Mouse (Mus musculus) liver (tissue): Measurements from ENCODE around the gene Nkpd1.
A peak's percentile ranks its signal among the peaks of the same experiment; 100 is the strongest.
"Not testable (repeated sequence)": the region's sequence is repeated elsewhere in the genome, so short reads cannot be mapped to it uniquely, and the experiment has no call there.

Experiments
- DNase-seq: peaks from one replicate; pipeline ENCODE4 v3.0.0-alpha.2; 2020; ENCODE audit warnings: mixed read lengths

The Nkpd1 gene

GRCm38 (mm10) chr7:19506969-19507611, 10.5 kb upstream of the Nkpd1 start:
- DNase-seq: peak; percentile 70

DNA sequence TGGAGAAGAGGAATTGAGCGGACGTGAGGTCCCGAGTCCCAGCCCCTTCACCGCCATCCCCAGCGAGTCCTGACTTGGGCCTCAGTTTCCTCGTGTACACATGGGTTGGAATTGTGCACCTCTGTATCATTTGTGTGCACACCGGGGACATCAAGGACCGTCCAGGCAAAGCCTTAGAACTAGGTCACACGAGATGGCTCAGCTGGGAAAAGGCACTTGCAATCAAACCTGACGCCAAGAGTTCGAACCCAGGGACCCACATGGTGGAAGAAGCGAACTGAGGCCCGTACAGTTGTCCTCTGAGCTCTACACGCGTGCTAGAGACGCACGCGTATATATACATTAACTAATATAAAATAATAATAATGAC, 10.0 kb upstream of the Nkpd1 start:
- no peak for DNase-seq

- DNase-seq: peak; percentile 92
These were observed 9.3 kb upstream of the Nkpd1 start, which contains the start of the genes Bloc1s3 and Trappc6a for GRCm38 (mm10) chr7:19508150-19508923. Bloc1s3 (minus strand) TSS chr7:19508367. Trappc6a (plus strand) TSS chr7:19508395.

GRCm38 (mm10) chr7:19508924-19509568, 8.6 kb upstream of the Nkpd1 start:
- no peak for DNase-seq

DNA sequence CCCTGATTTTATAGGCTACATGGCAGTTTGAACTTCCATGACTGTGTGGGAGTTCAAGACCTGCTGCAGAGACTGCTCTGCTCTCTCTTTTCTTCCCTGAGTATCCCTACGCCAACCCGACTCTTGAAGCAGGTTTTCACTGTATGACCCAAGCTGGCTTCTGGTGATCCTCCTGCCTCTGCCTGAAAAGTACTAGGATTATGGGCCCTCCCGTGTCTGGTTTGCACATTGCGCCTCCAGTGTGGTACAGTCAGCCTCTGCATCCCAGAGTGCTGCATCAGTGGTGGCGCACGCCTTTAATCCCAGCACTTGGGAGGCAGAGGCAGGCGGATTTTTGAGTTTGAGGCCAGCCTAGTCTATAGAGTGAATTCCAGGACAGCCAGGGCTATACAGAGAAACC, 7.9 kb upstream of the Nkpd1 start:
- DNase-seq: no peak

- not testable (repeated sequence) for DNase-seq
These were observed 5.7 kb upstream of the Nkpd1 start for GRCm38 (mm10) chr7:19511934-19512333.

GRCm38 (mm10) chr7:19512353-19512752, 5.3 kb upstream of the Nkpd1 start:
- DNase-seq: no peak

DNA sequence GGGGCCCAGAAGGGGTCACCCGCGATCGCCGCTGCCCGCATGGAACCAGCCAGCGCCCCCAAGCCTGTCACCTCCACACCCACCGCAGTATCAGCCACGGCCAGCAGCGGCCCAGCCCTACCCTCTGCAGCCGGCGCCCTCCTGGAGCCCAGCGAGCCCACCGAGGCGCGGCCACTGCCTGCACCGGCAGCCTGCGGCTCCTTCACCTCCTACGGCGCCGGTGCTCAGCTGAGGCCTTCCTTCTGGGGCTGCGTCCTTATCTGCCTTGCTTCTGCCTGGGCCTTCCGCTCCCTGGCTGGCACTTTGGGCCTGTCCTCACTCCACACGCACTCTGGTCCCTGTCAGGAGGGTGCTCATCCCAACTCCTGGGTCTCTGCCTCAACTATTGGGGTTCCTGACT, 2.4 kb downstream of the Nkpd1 start:
- no peak for DNase-seq

- no peak for DNase-seq
These were observed 5.5 kb downstream of the Nkpd1 start for GRCm38 (mm10) chr7:19523017-19523756.

DNA sequence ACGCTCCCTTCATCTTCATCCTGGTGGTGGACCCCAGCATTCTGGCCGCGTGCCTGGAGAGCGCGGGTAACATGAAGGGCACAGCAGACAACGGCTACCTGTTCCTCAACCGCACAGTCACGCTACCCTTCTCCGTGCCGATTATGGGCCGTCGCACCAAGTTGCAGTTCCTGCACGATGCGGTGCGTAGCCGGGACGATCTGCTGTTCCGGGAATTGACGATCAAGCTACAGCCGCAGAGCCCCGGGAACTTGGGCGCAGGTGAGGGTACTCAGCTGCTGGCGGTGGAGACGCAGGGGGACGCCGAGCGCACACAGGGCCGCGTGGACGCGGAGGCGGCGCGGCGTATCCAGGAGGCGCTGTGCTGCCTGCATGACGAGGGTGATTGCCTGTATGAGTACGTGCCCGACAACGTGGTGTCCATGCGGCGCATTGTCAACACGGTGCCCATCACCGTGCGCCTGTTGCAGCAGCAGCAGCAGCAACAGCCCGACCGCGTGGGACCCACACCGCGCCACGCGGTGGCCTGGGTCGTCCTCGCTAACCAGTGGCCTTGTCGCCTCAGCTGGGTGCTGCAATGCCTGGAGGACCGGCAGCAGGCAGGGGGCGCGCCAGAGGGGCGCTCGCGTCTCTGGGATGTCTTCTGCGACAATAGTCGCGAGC, 6.2 kb downstream of the Nkpd1 start:
- DNase-seq: peak; percentile 59

DNA sequence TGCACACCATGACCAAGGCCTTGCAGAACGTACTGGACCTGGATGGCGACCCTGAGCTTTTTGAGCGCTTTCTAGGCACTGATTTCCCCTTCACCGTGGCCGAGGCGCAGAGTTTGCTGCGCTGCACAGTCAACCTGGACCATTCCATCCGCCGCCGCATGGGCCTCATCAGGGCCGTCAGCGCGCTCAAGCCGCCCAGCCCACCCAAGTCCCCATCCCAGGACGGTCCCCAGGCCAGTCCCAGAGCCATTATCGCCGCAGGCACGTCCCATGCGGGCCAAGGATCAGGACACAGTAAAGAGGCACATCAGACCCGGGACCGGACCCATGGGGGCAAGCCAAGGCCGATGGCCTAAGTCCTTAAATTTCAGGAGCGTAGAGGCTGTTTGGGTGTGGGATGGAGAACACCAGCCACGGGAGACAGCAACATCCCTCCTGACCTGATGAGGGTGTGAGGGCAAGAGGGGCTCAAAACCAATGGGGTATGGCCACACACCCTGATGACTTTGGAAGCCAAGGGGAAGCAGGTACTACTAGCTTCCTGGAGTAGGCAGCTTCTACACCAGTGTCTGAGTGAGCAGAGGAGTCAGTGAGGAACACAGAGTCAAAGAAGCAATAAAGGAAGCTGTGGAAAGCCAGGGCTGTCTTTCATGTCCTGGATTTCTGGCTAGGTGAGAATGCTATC, 6.9 kb downstream of the Nkpd1 start:
- DNase-seq: no peak

DNA sequence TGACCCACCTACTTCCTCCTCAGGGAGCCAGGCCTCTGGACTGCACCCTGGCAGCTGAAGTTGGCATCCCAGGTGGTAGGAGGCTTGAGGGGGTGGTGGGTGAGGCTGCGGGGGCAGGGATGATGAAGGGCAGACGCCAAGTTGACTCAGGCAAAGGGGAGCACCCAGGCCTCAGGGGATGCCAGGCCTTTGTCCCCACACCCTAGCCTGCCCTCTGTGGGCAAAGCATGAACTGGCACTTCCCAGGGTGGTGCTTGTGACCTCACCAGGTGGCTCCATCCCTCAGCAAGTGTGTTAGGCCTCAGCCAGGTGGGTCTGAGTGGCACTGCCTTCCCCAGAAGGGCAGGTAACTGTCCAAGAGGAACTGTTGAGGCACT, 7.5 kb downstream of the Nkpd1 start:
- no peak for DNase-seq

DNA sequence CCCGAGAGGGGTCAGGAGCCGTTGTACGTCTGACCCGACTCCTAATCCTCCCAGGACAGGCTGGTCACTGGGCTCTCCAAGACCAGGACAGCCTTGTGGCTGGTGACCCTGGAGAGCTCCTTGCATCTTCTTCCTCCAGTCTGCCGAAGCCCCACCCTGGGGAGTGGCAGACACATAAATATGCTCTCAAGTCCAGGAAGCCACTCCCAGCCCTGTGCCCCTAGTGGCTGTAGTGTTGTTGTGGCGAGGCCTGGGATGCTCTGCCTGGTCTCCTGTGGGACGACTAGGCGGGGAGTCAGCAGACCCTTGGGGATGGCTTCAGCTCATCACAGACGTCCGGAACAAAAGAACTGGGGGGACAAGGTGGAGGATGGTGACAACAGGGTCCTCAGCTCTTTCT, 13.4 kb downstream of the Nkpd1 start:
- no peak for DNase-seq

DNA sequence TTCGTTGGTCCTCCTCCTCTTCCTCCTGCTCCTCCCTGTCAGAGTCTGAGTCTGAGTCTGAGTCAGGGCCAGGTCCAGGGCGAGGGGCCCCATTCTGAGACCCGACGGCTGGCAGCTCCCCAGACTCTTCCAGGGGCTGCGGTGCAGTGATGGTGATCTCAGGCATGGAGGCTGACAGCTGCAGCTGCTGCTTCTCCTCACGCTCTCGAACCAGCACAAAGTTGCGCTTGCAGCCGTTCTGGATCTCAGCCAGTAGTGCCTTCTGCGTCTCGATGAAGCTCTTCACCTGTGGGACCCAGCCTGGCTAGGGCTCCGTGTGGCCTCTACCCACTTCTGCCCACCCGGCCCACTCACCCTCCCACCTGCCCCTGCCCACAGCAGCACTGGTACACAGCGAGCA, 14.6 kb downstream of the Nkpd1 start:
- DNase-seq: no peak

- DNase-seq: no peak
These were observed 17.0 kb downstream of the Nkpd1 start for GRCm38 (mm10) chr7:19534676-19535075.

DNA sequence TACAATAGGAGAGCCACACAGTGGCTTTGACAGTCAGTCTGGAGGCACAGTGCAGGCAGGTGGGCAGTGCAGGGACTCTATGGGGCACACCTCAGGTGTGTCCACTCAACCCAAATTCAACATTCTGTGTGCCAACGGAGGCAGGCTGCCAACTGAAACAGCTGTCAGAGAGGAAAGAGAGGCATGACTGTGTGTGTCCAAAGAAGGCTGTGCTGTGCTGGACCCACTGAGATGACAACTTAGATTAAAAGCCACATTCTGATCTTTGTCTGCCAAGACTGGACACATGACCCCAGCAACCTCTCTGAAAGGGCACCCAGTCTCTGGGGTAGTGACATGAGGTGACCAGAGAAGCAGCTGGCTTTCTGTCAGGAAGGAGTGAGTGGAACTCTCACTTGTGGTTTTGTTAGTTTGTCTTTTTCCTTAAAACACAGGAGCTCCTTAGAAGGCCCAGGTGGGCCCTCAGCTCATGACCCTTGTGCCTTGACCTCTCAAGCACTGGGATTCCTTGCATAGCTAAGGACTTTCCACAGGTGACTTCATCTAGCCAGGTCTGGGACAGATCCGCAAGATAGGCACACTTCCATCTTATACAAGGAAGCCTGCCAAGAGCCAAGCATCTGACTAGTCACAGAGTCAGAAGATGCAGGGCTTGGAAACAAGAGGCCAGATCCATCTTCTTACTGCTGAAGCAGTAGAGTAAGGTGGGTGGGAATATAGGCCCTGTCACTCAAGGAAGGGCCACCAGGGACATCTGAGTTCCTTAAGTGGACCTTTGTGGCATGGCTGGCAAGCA, 23.3 kb downstream of the Nkpd1 start:
- DNase-seq: no peak

- no peak for DNase-seq
These were observed 24.1 kb downstream of the Nkpd1 start for GRCm38 (mm10) chr7:19541681-19542154.

DNA sequence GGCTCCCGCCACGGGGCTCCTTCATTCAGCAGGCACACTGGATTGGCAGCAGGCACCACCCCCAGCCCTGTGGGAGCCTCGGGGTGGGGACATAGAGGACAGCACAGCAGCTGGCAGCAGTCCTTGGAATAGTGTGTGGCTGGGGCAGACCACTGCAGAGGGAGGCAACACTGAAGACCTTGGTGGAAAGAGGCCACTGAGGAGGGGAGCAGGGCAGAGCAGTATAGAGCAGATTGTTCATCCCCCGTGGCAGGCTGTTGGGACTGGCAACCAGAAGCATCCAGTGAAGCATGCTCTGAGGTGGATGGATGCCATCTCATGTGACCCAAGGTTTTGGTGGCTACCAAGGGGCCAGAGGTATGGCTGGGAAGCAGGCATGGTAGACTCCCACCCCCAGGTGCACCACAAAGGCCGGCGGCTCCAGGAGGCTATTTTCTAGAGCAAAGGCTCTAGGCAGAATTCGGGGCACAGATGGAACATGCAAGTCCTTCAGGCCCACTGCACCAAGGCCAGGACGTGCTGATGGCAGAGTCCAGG, 24.6 kb downstream of the Nkpd1 start:
- no peak for DNase-seq

GRCm38 (mm10) chr7:19543584-19543983, 25.9 kb downstream of the Nkpd1 start:
- no peak for DNase-seq

DNA sequence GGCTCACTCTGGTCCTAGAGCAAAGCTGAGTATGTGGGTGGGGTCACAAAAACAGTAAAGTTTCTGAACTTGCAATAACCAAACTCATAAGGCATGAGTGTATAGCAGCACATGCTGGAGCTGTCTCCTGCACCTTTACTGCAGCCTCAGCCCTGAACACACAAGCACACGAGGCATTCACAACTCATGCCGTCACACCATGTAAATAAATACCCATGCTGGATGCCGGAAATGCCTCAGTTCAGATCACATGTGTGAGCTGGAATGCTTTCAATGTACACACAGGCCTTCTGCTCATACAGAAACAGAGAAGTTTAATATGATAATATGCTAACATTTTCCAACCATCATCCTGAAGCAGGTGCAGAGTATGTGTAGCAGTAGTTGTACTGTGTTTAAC, 28.4 kb downstream of the Nkpd1 start:
- DNase-seq: no peak
